Comparison of ENCODE assay signal across 9 mouse cellular contexts in genomic region chr11:106491393-106491792, GRCm38 (mm10). TPM values are rescaled to one million over a fixed set of nuclear protein-coding genes. Genes with fewer than 3 reads are reported as not detected.
DNase-seq lines count a peak whose midpoint lies in the region; ATAC-seq and TF ChIP-seq lines count a peak whose summit lies in the region.
"Had no signal": no experiment of that assay in that cellular context is flagged by ENCODE, and none has a peak within 500 bp of the region (broad histone marks: within the 10 kb centered on the region; RNA-seq: fewer than 3 reads in every experiment).

No protein-coding gene starts in this region.

- no peak for TF ChIP-seq POLR2A in heart, adult 2 months (IDR thresholded peaks at IDR 0.05; ENCODE audit: insufficient read depth, low read depth, low read length)

- no peaks in the 10 kb centered on the region; the same call in 1 of the 2 replicates for H3K4me1 ChIP-seq in heart, adult 2 months (ENCODE audit: control insufficient read depth, insufficient read depth, low read length)
- no peaks in the 10 kb centered on the region for H3K4me1 ChIP-seq in heart, embryonic 11.5 days (ENCODE audit: control insufficient read depth, insufficient read depth, low read length)

- 2% methylated on average over 3 of the region's 3 CpGs for WGBS in heart, adult 2 months
- WGBS in heart, embryonic 11.5 days (ENCODE audit: insufficient replicate concordance), result 3% methylated on average over 3 of the region's 3 CpGs

- no peaks in the 10 kb centered on the region for H3K27me3 ChIP-seq in heart, adult 2 months (ENCODE audit: control insufficient read depth, insufficient read depth, low read length)
- H3K27me3 ChIP-seq in heart, embryonic 11.5 days (ENCODE audit: control insufficient read depth, insufficient read depth, low read length), result no peaks in the 10 kb centered on the region
- H3K27me3 ChIP-seq: liver, embryonic 15.5 days had no signal

- H3K9me3 ChIP-seq in heart, embryonic 11.5 days (replicated peaks; ENCODE audit: control insufficient read depth, low read length), result no peaks in the 10 kb centered on the region
- H3K9me3 ChIP-seq: liver, embryonic 15.5 days had no signal

- no peak overlapping the region for H3K4me3 ChIP-seq in heart, adult 2 months
- no peak overlapping the region for H3K4me3 ChIP-seq in heart, embryonic 11.5 days (ENCODE audit: low read depth, low read length)
- H3K4me3 ChIP-seq: liver, embryonic 15.5 days had no signal

- no peak overlapping the region for H3K27ac ChIP-seq in heart, adult 2 months
- no peak overlapping the region for H3K27ac ChIP-seq in heart, embryonic 11.5 days (ENCODE audit: low read depth, low read length)

- 0 out of 2 replicates have a peak, but pooled peaks cover 2% of the 10 kb centered on the region for H3K36me3 ChIP-seq in heart, adult 2 months (ENCODE audit: control insufficient read depth, insufficient read depth, low read length)
- H3K36me3 ChIP-seq in heart, embryonic 11.5 days (ENCODE audit: control insufficient read depth, insufficient read depth, low read length), result no peaks in the 10 kb centered on the region
- H3K36me3 ChIP-seq: liver, embryonic 15.5 days had no signal

- no peak for ATAC-seq in heart, embryonic 11.5 days (replicated peaks; ENCODE audit: insufficient number of reproducible peaks, low FRiP score, low TSS enrichment)
- peak; percentile 33 to 40; a peak in 2 of 4 replicates for ATAC-seq in hematopoietic stem cell, adult 5-6 weeks (replicated peaks in 1 of 2; ENCODE audit: insufficient read depth in 1 of 2, low FRiP score in 2 of 2, low TSS enrichment in 1 of 2, low read depth in 1 of 2, poor library complexity in 2 of 2, severe bottlenecking in 2 of 2)

- TF ChIP-seq CTCF in heart, adult 2 months (IDR thresholded peaks at IDR 0.05), result peak; percentile 82

- DNase-seq in heart, adult 2 months, result peak; percentile 49 to 56
- peak; percentile 16 for DNase-seq in urinary bladder, postnatal 25 days (ENCODE audit: low spot score)
- DNase-seq in urinary bladder, adult 2 months (ENCODE audit: low spot score), result no peak
- DNase-seq in cerebellum, postnatal 25 days, result peak; percentile 47 to 65
- peak; percentile 56 to 69 for DNase-seq in lung, postnatal 4 days
- peak; percentile 62 for DNase-seq in thymus, postnatal 25 days

- TF ChIP-seq EP300 in heart, adult 2 months (IDR thresholded peaks at IDR 0.05; ENCODE audit: insufficient read depth, low read depth, low read length), result peak; percentile 59; the same call in 1 of the 2 replicates

- H3K79me2 ChIP-seq in heart, adult 2 months (replicated peaks; ENCODE audit: control insufficient read depth, insufficient read depth, low read length), result no peaks in the 10 kb centered on the region

- H3K9ac ChIP-seq in heart, adult 2 months (ENCODE audit: low read depth, low read length), result no peak overlapping the region
- H3K9ac ChIP-seq in heart, embryonic 11.5 days (ENCODE audit: low read depth, low read length), result no peak overlapping the region
- H3K9ac ChIP-seq: liver, embryonic 15.5 days had no signal

- H3K4me2 ChIP-seq in heart, embryonic 11.5 days, result no peak overlapping the region
- H3K4me2 ChIP-seq: liver, embryonic 15.5 days had no signal

- intact Hi-C loops in heart, adult 2 months (cut with DNase I), result loop anchor here (1.0 kb wide), 1 partner anchor 73 kb away; no protein-coding TSS in a partner anchor

RNA-seq across cellular contexts. Expression of gene Ern1, which starts 3.7 kb away (rescaled TPM):
- 10 to 100 TPM; 10.2 to 13.9 TPM for total RNA-seq in heart, adult 2 months (2021)
- 6.4 and 9.8 TPM in 2 replicates for polyA plus RNA-seq in heart, adult 2 months (2012; rRNA removed)
- polyA plus RNA-seq in heart, embryonic 11.5 days (2014; fragmentation: Nextera tagmentation; extraction: Ambion mirVana), result 3.7 and 4.4 TPM in 2 replicates
- polyA plus RNA-seq in urinary bladder, adult 2 months (2012; rRNA removed), result 11.6 and 12.0 TPM in 2 replicates
- 35.9 and 65.9 TPM in 2 replicates for total RNA-seq in hematopoietic stem cell, adult 5-6 weeks (2017)
